Mouse (Mus musculus) heart, embryonic 15.5 days (tissue): ENCODE data around the gene Myg1. TPM values are rescaled to one million over a fixed set of nuclear protein-coding genes. Genes with fewer than 3 reads are reported as not detected.

Experiments used
- ATAC-seq: fragments of 200-750 bp; cut with Nextera tagmentation; replicated peaks from 2 replicates; pipeline ENCODE4 v1.8.0; 2017; ENCODE audit warnings: low read depth, moderate TSS enrichment; ENCODE audit not compliant: insufficient number of reproducible peaks, insufficient read depth, low FRiP score
- H3K27ac ChIP-seq: fragments of 300-500 bp; sonication (generic); 2 replicates; pipeline ENCODE4 v1.5.1; 2015; ENCODE audit warnings: mild to moderate bottlenecking, inconsistent platforms
- H3K27me3 ChIP-seq: fragments of 300-500 bp; sonication (generic); 2 replicates; pipeline ENCODE4 v1.6.1; 2015; ENCODE audit warnings: inconsistent platforms
- H3K36me3 ChIP-seq: fragments of 300-500 bp; sonication (generic); 2 replicates; pipeline ENCODE4 v1.6.1; 2015; ENCODE audit warnings: mild to moderate bottlenecking, inconsistent platforms
- H3K4me1 ChIP-seq: fragments of 300-500 bp; sonication (generic); replicated peaks from 2 replicates; pipeline ENCODE4 v1.6.1; 2015; ENCODE audit warnings: inconsistent platforms
- H3K4me2 ChIP-seq: fragments of 300-500 bp; sonication (generic); 2 replicates; pipeline ENCODE4 v1.6.1; 2015; ENCODE audit warnings: inconsistent platforms, mild to moderate bottlenecking, moderate library complexity
- H3K4me3 ChIP-seq: fragments of 300-500 bp; sonication (generic); 2 replicates; pipeline ENCODE4 v1.5.1; 2015; ENCODE audit warnings: mild to moderate bottlenecking, inconsistent platforms
- H3K9ac ChIP-seq: fragments of 300-500 bp; sonication (generic); 2 replicates; pipeline ENCODE4 v1.6.1; 2015; ENCODE audit warnings: mild to moderate bottlenecking, inconsistent platforms
- H3K9me3 ChIP-seq: fragments of 300-500 bp; sonication (generic); replicated peaks from 2 replicates; pipeline ENCODE4 v1.6.1; 2016; ENCODE audit warnings: inconsistent platforms
- WGBS: fragments of 180-500 bp; shearing (Covaris S2); methylation state at CpG from one replicate; pipeline ENCODE4 v1.1.7; 2015; ENCODE audit warnings: mixed read lengths; 5-methylcytosine and 5-hydroxymethylcytosine counted together
- polyA plus RNA-seq: library from polyadenylated mRNA; unstranded; fragments of >200 nt; fragmentation: Nextera tagmentation; extraction: Ambion mirVana; gene quantifications from 2 replicates; pipeline ENCODE4 v1.2.1, GENCODE M21; 2015

Gene Myg1
- polyA plus RNA-seq, 1 experiment from 2014 or later, result 47.9 TPM

DNA sequence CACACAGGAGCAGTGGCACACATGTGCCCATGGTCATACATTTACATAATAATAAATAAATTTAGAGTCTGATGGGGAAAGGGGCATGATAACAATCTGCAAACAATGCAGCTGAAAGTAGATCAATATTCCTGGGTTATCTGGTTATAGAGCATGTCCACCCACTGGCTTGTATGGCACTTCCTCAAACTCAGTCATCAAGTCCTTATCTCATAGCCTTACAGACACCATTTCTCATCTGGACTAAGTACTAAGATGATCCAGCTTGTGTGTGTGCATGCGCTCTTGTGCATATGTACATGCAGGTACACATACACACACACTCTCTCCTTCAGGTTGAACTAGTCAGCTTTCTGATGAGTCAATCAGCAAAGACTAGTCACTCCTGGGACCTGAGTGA lies 33.2 kb downstream of the Myg1 start:
- Histone ChIP-seq H3K9me3 (no peaks in the 10 kb centered on the region), H3K4me2 (no peak overlapping the region), H3K27me3 (peaks cover 34% of the 10 kb centered on the region), H3K36me3 (no peaks in the 10 kb centered on the region), H3K9ac (no peak overlapping the region), H3K27ac (no peak overlapping the region), H3K4me3 (no peak overlapping the region), H3K4me1 (peaks cover 19% of the 10 kb centered on the region)
- WGBS, result 83% methylated on average over 1 of the region's 1 CpGs
- no peak for ATAC-seq

DNA sequence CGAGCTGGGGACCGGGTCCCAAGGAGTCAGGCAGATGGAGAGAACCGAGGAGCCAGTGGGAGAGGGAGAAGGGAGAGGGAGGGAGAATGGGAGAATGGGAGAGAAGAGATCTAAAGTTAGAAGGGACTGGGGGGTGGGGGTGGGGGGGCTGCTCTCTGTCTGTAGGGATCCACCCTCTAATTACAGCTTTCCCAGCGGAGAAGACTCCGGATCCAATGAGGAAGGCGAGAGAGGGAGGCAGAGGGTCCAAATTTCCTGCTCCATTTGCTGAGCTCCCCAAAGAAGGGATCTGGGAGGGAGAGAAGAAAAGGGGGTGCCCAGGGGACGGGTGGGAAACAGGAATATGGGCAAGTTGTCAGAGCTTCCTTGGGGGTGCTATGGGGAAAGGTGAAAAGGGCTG lies 34.7 kb downstream of the Myg1 start:
- 12% methylated on average over 7 of the region's 7 CpGs for WGBS
- Histone ChIP-seq H3K4me1 (peaks cover 31% of the 10 kb centered on the region), H3K9ac (no peak overlapping the region), H3K9me3 (no peaks in the 10 kb centered on the region), H3K27me3 (peaks cover 45% of the 10 kb centered on the region), H3K27ac (no peak overlapping the region), H3K4me2 (peak overlapping the region; percentile 58), H3K4me3 (no peak overlapping the region), H3K36me3 (no peaks in the 10 kb centered on the region)
- ATAC-seq, result no peak

DNA sequence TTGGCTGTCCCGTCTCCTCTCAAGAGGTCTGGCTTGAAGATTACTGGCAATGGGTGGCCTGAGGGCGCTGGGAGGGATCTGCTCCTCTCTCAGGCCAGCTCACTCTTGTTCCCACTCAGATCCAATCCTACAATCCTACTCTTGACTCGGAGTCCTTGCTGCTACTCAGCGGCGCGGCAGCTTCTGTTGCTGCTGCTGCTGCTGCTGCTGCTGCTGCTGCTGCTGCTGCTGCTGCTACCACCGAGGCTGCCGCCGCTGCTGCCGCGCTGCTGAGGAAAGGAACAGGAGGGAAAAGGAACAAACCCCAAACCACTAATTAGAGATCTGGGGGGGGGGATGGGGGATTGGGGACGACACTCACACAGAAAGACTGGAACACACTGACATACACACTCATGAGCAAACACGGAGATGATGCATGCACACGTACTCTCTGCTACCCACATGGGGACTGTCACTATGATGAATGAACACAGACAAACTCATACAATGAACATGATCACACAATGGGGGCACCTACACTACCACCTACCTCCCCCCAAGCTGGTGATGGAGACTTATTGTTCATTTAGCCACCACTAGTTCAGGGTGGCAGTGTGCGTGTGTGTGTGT lies 35.3 kb downstream of the Myg1 start, which contains the start of gene Sp7:
Sp7 (minus strand) TSS at position 450 of the 612 bp plus-strand sequence.
- H3K4me1 ChIP-seq, result peaks cover 31% of the 10 kb centered on the region
- no peak for ATAC-seq
- H3K27me3 ChIP-seq, result peaks cover 45% of the 10 kb centered on the region
- H3K9me3 ChIP-seq, result no peaks in the 10 kb centered on the region
- peak within 1 kb of the TSS; percentile 29 for H3K4me3 ChIP-seq
- no peak within 1 kb of the TSS; the same call in 1 of the 2 replicates for H3K9ac ChIP-seq
- no peak within 1 kb of the TSS for H3K27ac ChIP-seq
- WGBS, result 8% methylated on average over 15 of the region's 15 CpGs
- peak within 1 kb of the TSS; percentile 58 for H3K4me2 ChIP-seq
- no peaks in the 10 kb centered on the region for H3K36me3 ChIP-seq

DNA sequence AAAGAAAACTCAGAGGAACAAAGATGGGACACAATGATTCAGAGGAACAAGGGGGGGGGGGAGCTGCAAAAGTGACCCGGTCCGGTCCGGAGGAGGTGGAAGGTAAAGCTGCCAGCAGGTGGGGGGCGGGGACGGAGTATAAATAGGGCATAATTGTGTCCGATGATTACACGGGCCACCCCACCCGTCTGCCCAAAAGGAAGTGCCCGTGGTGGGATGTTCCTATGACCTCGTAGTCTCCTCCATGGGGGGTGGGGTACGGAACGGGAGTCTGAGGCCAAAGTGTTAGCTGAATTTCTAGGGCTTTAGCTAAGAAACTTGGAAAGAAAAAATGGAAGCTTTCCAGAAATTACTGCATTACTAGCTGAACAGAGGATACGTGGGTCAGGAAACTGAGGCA lies 38.5 kb downstream of the Myg1 start:
- 19% methylated on average over 13 of the region's 13 CpGs for WGBS
- H3K9ac ChIP-seq, result no peak overlapping the region

DNA sequence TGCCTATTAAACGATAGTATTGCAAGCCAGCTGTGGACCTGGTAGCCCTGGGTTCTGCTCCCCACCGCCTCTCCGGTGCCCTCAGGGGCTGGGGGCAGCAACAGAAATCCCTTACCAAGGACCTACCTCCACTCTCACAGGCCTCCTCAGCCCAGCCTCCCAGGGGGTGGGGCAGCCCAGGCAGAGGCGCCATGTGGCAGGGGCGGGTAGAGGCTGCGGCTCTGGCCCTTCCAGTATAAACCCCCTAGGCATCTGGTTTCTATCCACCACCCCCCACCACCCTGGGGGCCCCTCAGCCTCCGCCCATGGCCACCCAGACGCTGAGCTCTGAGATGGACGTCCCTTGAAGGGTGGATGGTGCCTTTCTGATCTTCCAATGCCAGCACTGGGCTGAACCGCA lies 39.2 kb downstream of the Myg1 start:
- Histone ChIP-seq H3K9ac (0 out of 2 replicates have a peak overlapping the region, but pooled peaks have one; percentile 8), H3K36me3 (no peaks in the 10 kb centered on the region), H3K4me3 (no peak overlapping the region), H3K4me2 (peak overlapping the region; percentile 38), H3K9me3 (no peaks in the 10 kb centered on the region), H3K4me1 (peaks cover 21% of the 10 kb centered on the region), H3K27me3 (peaks cover 36% of the 10 kb centered on the region), H3K27ac (no peak overlapping the region)
- ATAC-seq, result no peak; the same call in 1 of the 2 replicates
- WGBS, result 11% methylated on average over 10 of the region's 10 CpGs

More for the DNA sequence above, 38.5 kb downstream of the Myg1 start:
- Histone ChIP-seq H3K27ac (no peak overlapping the region), H3K4me3 (peak overlapping the region; percentile 11; the same call in 1 of the 2 replicates), H3K9me3 (no peaks in the 10 kb centered on the region), H3K27me3 (peaks cover 40% of the 10 kb centered on the region), H3K36me3 (no peaks in the 10 kb centered on the region), H3K4me1 (peaks cover 21% of the 10 kb centered on the region), H3K4me2 (peak overlapping the region; percentile 38)
- no peak for ATAC-seq

DNA sequence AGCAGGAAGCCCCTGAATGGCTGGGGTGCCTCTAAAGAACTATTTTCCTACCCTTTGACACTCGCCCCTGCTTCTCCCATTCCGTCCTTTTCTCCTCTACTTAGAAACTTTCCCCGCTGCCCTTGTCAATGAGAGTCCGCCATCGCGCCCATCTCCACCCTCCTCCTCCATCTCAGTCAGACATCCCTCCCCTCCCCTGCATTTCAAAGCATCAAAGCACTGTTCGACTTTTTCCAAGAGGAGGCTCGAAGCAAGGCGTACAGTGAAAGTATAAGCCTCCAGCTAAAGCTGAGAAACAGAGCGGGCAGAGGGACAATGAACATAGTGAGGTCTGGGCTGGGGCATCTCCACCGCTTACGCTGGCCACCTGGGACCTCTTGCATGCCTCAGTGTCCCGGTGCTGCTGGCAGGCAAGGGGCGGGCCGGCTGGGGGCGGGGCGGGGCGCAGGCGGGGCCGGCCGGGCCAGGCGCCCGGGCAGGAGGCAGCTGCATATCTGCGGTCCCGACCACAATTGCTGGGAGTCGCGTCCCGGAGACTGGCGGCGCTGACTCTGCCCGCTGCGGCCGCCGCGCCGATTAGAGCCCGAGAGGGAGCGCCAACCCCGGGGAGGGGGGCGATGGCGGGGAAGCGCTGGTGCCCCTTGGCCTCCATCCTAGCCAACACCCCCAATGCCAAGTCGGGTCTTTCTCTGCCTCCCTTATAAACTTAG lies 45.1 kb downstream of the Myg1 start:
- Histone ChIP-seq H3K4me1 (peaks cover 18% of the 10 kb centered on the region), H3K36me3 (no peaks in the 10 kb centered on the region), H3K4me2 (peak overlapping the region; percentile 99), H3K27me3 (peaks cover 3% of the 10 kb centered on the region; the same call in 1 of the 2 replicates), H3K9me3 (no peaks in the 10 kb centered on the region), H3K27ac (peak overlapping the region; percentile 82), H3K4me3 (peak overlapping the region; percentile 75), H3K9ac (peak overlapping the region; percentile 76)
- peak; percentile 83 for ATAC-seq
- WGBS, result 1% methylated on average over 43 of the region's 43 CpGs

DNA sequence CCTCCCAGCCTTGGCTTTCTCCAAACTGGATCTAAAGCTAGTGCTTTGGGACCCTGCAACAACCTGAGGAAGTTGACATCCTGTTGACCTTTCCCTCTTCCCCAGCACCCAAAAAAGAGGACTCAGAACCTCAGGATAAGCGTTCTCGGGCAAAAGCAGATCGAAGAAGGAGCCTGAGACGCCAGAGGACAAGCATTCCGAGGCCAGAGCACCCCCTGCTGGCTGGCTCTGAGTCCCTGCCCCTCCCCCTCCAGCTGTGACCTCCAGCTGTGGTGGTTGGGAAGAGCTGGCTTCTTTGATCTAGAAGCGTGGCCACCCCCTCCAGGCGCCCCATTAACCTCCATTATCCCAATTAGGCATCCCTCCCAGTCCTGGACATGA lies 45.6 kb downstream of the Myg1 start:
- Histone ChIP-seq H3K9ac (peak overlapping the region; percentile 76), H3K4me1 (peaks cover 18% of the 10 kb centered on the region), H3K27me3 (peaks cover 3% of the 10 kb centered on the region; the same call in 1 of the 2 replicates), H3K4me3 (peak overlapping the region; percentile 75), H3K4me2 (peak overlapping the region; percentile 99), H3K36me3 (no peaks in the 10 kb centered on the region), H3K9me3 (no peaks in the 10 kb centered on the region), H3K27ac (peak overlapping the region; percentile 82)
- ATAC-seq, result peak; percentile 79
- WGBS, result under 1% methylated on average over 7 of the region's 7 CpGs

DNA sequence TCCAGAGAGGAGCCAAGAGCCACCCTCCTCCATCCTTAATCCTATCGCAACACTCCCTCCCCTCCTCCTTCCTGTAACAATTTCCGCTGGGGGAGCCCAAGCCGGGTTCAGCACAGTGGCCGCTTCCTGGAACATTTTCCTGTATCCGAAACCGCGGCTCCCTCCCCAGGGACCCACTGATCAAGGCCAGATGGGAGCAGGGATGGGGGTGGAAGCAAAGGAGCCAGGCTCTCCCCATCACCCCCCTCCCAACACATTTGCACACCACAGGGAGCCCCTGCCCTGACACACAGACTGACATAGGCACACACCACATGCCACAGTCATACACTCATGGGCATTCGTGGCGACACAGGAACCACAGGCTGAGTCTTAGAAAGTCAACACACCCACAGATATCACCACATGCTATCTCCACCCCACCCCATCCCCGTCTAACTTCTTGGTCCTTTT lies 46.3 kb downstream of the Myg1 start:
- Histone ChIP-seq H3K4me2 (peak overlapping the region; percentile 99), H3K27ac (peak overlapping the region; percentile 82), H3K36me3 (no peaks in the 10 kb centered on the region), H3K9me3 (no peaks in the 10 kb centered on the region), H3K27me3 (peaks cover 3% of the 10 kb centered on the region; the same call in 1 of the 2 replicates), H3K4me3 (peak overlapping the region; percentile 75; the same call in 1 of the 2 replicates), H3K4me1 (peaks cover 18% of the 10 kb centered on the region), H3K9ac (no peak overlapping the region)
- 7% methylated on average over 10 of the region's 10 CpGs for WGBS
- peak; percentile 41 for ATAC-seq

DNA sequence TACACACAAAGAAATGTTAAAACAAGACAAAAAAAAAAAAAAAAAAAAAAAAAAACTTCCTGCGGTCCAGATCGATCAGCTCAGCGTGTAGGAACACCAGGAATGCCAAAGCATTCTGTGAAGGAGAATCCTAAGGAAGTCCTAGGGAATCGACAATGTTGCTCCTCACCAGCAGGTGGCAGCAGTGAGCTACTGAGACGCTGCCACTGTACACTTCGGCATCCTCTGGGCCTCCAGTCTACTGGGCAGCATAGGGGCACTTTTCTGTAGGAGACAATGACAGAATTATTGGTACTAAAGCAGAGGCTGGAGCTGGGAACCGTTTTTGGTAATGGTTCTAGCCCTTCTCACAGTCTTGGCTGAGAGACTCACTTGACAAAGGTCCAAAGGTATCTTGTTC lies 50.1 kb downstream of the Myg1 start:
- peak; percentile 60; the same call in 1 of the 2 replicates for ATAC-seq
- 3% methylated on average over 7 of the region's 7 CpGs for WGBS

DNA sequence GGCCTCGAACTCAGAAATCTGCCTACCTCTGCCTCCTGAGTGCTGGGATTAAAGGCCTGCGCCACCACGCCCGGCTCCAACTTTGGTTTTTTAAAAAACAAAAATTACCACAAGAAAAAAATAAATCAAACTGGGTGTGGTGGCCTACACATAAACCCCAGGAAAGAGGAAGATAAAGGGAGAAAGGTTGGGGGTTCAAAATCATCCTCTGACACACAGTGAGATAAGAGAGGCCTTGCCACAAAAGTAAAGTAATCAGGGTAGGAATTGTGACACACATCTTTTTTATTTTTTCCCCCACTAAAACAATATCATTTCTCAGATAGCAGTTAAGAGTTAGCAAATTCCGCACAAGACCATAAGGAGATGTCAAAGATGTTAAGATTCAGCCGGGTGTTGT lies 52.2 kb downstream of the Myg1 start:
- no peaks in the 10 kb centered on the region for H3K9me3 ChIP-seq
- H3K9ac ChIP-seq, result no peak overlapping the region
- H3K4me3 ChIP-seq, result no peak overlapping the region
- no peaks in the 10 kb centered on the region for H3K36me3 ChIP-seq
- H3K27me3 ChIP-seq, result no peaks in the 10 kb centered on the region
- WGBS, result 82% methylated on average over 6 of the region's 6 CpGs
- H3K27ac ChIP-seq, result no peak overlapping the region
- no peaks in the 10 kb centered on the region for H3K4me1 ChIP-seq
- ATAC-seq, result no peak
- no peak overlapping the region for H3K4me2 ChIP-seq

More for the DNA sequence above, 50.1 kb downstream of the Myg1 start:
- H3K4me2 ChIP-seq, result no peak overlapping the region
- H3K4me3 ChIP-seq, result no peak overlapping the region
- H3K9ac ChIP-seq, result no peak overlapping the region
- no peaks in the 10 kb centered on the region for H3K9me3 ChIP-seq
- peaks cover 14% of the 10 kb centered on the region for H3K4me1 ChIP-seq
- no peaks in the 10 kb centered on the region for H3K27me3 ChIP-seq
- H3K27ac ChIP-seq, result no peak overlapping the region
- H3K36me3 ChIP-seq, result no peaks in the 10 kb centered on the region

DNA sequence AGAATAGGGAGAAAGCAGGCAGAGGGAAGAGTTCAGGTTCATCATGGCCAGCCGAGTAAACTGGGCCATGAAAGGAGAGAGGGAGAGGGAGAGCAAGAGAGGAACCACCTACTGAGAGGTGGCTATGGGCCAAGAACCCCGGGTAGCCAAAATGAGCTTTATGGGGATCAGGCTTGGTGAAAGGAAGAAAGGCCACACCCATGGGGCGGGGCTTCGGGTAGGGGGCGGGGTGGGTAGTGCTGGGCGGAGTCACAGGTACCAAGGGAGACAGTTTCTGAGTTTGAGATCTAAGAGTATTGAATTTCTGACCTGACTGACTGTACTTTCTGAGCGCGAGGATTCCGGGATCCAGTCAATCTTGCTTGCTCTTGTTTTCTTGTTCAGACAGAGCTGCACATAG lies 55.1 kb downstream of the Myg1 start:
- Histone ChIP-seq H3K9ac (no peak overlapping the region), H3K36me3 (no peaks in the 10 kb centered on the region), H3K27me3 (no peaks in the 10 kb centered on the region), H3K4me3 (no peak overlapping the region), H3K27ac (no peak overlapping the region), H3K4me1 (no peaks in the 10 kb centered on the region), H3K4me2 (no peak overlapping the region), H3K9me3 (no peaks in the 10 kb centered on the region)
- 49% methylated on average over 9 of the region's 9 CpGs for WGBS
- ATAC-seq, result no peak
